Mouse (Mus musculus): ENCODE measurements at regions not wholly inside any gene's neighbourhood (a gene's known extent, or its start where the extent isn't known, plus 50 kb on each side); places are given as distances from the start of the nearest gene placed in this dataset.
A peak's percentile ranks its signal among the peaks of the same experiment; 100 is the strongest.

- Histone ChIP-seq H3K4me3 (no peak overlapping the region), H3K9ac (no peak overlapping the region), H3K27ac (no peak overlapping the region), H3K4me2 (peak overlapping the region; percentile 2; the same call in 1 of the 2 replicates), H3K4me1 (peaks cover 17% of the 10 kb centered on the region), H3K36me3 (replicated peaks) (no peaks in the 10 kb centered on the region), H3K27me3 (replicated peaks) (no peaks in the 10 kb centered on the region), H3K9me3 (no peaks in the 10 kb centered on the region)
- 0 out of 2 replicates have a peak, but pooled peaks have one; percentile 38 for ATAC-seq (replicated peaks)
- WGBS = 41% methylated on average over 6 of the region's 6 CpGs
Observed at GRCm38 (mm10) chr6:100975835-100976234, 142.4 kb downstream of the Ppp4r2 start.

GRCm38 (mm10) chr6:100977201-100977691 lies 143.8 kb downstream of the Ppp4r2 start:
- WGBS = 52% methylated on average over 9 of the region's 9 CpGs
- Histone ChIP-seq H3K36me3 (replicated peaks) (no peaks in the 10 kb centered on the region), H3K27me3 (replicated peaks) (no peaks in the 10 kb centered on the region), H3K4me2 (no peak overlapping the region), H3K9me3 (no peaks in the 10 kb centered on the region), H3K9ac (no peak overlapping the region), H3K4me3 (no peak overlapping the region), H3K27ac (0 out of 2 replicates have a peak overlapping the region, but pooled peaks have one; percentile 20), H3K4me1 (peaks cover 17% of the 10 kb centered on the region)
- 0 out of 2 replicates have a peak, but pooled peaks have one; percentile 23 for ATAC-seq (replicated peaks)

GRCm38 (mm10) chr6:100978113-100978512 lies 144.7 kb downstream of the Ppp4r2 start:
- no peak for ATAC-seq (replicated peaks)
- H3K27me3 ChIP-seq (replicated peaks) = no peaks in the 10 kb centered on the region
- WGBS = 84% methylated on average over 5 of the region's 5 CpGs

GRCm38 (mm10) chr6:100978727-100979460 lies 145.5 kb downstream of the Ppp4r2 start:
- no peaks in the 10 kb centered on the region for H3K27me3 ChIP-seq (replicated peaks)
- no peak overlapping the region for H3K4me2 ChIP-seq
- H3K9ac ChIP-seq = no peak overlapping the region
- WGBS = 73% methylated on average over 9 of the region's 9 CpGs
- no peaks in the 10 kb centered on the region for H3K36me3 ChIP-seq (replicated peaks)
- ATAC-seq (replicated peaks) = peak; percentile 66
- peaks cover 17% of the 10 kb centered on the region for H3K4me1 ChIP-seq
- H3K27ac ChIP-seq = no peak overlapping the region
- no peak overlapping the region for H3K4me3 ChIP-seq
- no peaks in the 10 kb centered on the region for H3K9me3 ChIP-seq

More at GRCm38 (mm10) chr6:100978113-100978512, 144.7 kb downstream of the Ppp4r2 start:
- no peak overlapping the region for H3K4me3 ChIP-seq
- no peak overlapping the region for H3K4me2 ChIP-seq
- H3K9ac ChIP-seq = no peak overlapping the region
- H3K27ac ChIP-seq = no peak overlapping the region
- H3K4me1 ChIP-seq = peaks cover 17% of the 10 kb centered on the region
- no peaks in the 10 kb centered on the region for H3K9me3 ChIP-seq
- H3K36me3 ChIP-seq (replicated peaks) = no peaks in the 10 kb centered on the region

GRCm38 (mm10) chr6:100980156-100980555 lies 146.7 kb downstream of the Ppp4r2 start:
- WGBS = 89% methylated on average over 2 of the region's 2 CpGs
- no peak for ATAC-seq (replicated peaks)
- Histone ChIP-seq H3K4me1 (peaks cover 17% of the 10 kb centered on the region), H3K9ac (no peak overlapping the region), H3K27ac (no peak overlapping the region), H3K4me2 (no peak overlapping the region), H3K4me3 (no peak overlapping the region), H3K27me3 (replicated peaks) (no peaks in the 10 kb centered on the region), H3K36me3 (replicated peaks) (no peaks in the 10 kb centered on the region), H3K9me3 (no peaks in the 10 kb centered on the region)

GRCm38 (mm10) chr6:100984861-100985260 lies 151.4 kb downstream of the Ppp4r2 start:
- H3K27me3 ChIP-seq (replicated peaks) = no peaks in the 10 kb centered on the region
- H3K4me1 ChIP-seq = no peaks in the 10 kb centered on the region
- WGBS = 76% methylated on average over 7 of the region's 7 CpGs
- no peaks in the 10 kb centered on the region for H3K9me3 ChIP-seq
- H3K27ac ChIP-seq = no peak overlapping the region
- no peak for ATAC-seq (replicated peaks)
- no peaks in the 10 kb centered on the region for H3K36me3 ChIP-seq (replicated peaks)
- H3K4me2 ChIP-seq = no peak overlapping the region
- no peak overlapping the region for H3K9ac ChIP-seq
- no peak overlapping the region for H3K4me3 ChIP-seq

GRCm38 (mm10) chr6:100985334-100985937 lies 152.0 kb downstream of the Ppp4r2 start:
- no peaks in the 10 kb centered on the region for H3K9me3 ChIP-seq
- no peak overlapping the region for H3K9ac ChIP-seq
- no peaks in the 10 kb centered on the region for H3K4me1 ChIP-seq
- no peak overlapping the region for H3K4me3 ChIP-seq
- H3K27me3 ChIP-seq (replicated peaks) = no peaks in the 10 kb centered on the region
- 73% methylated on average over 5 of the region's 5 CpGs for WGBS
- H3K36me3 ChIP-seq (replicated peaks) = no peaks in the 10 kb centered on the region
- H3K4me2 ChIP-seq = no peak overlapping the region
- H3K27ac ChIP-seq = no peak overlapping the region
- no peak for ATAC-seq (replicated peaks)

GRCm38 (mm10) chr6:100988521-100988920 lies 155.1 kb downstream of the Ppp4r2 start:
- Histone ChIP-seq H3K27me3 (replicated peaks) (no peaks in the 10 kb centered on the region), H3K4me1 (peaks cover 7% of the 10 kb centered on the region; the same call in 1 of the 2 replicates), H3K9me3 (no peaks in the 10 kb centered on the region), H3K9ac (no peak overlapping the region), H3K4me3 (no peak overlapping the region), H3K27ac (no peak overlapping the region), H3K4me2 (no peak overlapping the region), H3K36me3 (replicated peaks) (no peaks in the 10 kb centered on the region)
- 78% methylated on average over 6 of the region's 6 CpGs for WGBS
- ATAC-seq (replicated peaks) = no peak

- H3K4me2 ChIP-seq = no peak overlapping the region
- WGBS = 82% methylated on average over 1 of the region's 1 CpGs
- H3K27ac ChIP-seq = no peak overlapping the region
- H3K4me3 ChIP-seq = no peak overlapping the region
- ATAC-seq (replicated peaks) = no peak
- H3K36me3 ChIP-seq (replicated peaks) = no peaks in the 10 kb centered on the region
- H3K9me3 ChIP-seq = no peaks in the 10 kb centered on the region
- H3K4me1 ChIP-seq = peaks cover 7% of the 10 kb centered on the region; the same call in 1 of the 2 replicates
- H3K27me3 ChIP-seq (replicated peaks) = no peaks in the 10 kb centered on the region
- no peak overlapping the region for H3K9ac ChIP-seq
Observed at GRCm38 (mm10) chr6:100993421-100993820, 160.0 kb downstream of the Ppp4r2 start.

GRCm38 (mm10) chr6:100995874-100996560 lies 162.6 kb downstream of the Ppp4r2 start:
- peak; percentile 88 for ATAC-seq (replicated peaks)
- H3K4me3 ChIP-seq = no peak overlapping the region
- H3K9ac ChIP-seq = no peak overlapping the region
- 18% methylated on average over 6 of the region's 6 CpGs for WGBS
- H3K27me3 ChIP-seq (replicated peaks) = no peaks in the 10 kb centered on the region
- peaks cover 7% of the 10 kb centered on the region; the same call in 1 of the 2 replicates for H3K4me1 ChIP-seq
- H3K36me3 ChIP-seq (replicated peaks) = no peaks in the 10 kb centered on the region
- no peak overlapping the region for H3K27ac ChIP-seq
- no peaks in the 10 kb centered on the region for H3K9me3 ChIP-seq
- H3K4me2 ChIP-seq = no peak overlapping the region

- H3K9ac ChIP-seq = no peak overlapping the region
- H3K27me3 ChIP-seq (replicated peaks) = no peaks in the 10 kb centered on the region
- WGBS = 92% methylated on average over 1 of the region's 1 CpGs
- no peaks in the 10 kb centered on the region for H3K9me3 ChIP-seq
- ATAC-seq (replicated peaks) = no peak
- H3K27ac ChIP-seq = no peak overlapping the region
- H3K4me1 ChIP-seq = 0 out of 2 replicates have a peak, but pooled peaks cover 2% of the 10 kb centered on the region
- no peaks in the 10 kb centered on the region for H3K36me3 ChIP-seq (replicated peaks)
- H3K4me3 ChIP-seq = no peak overlapping the region
- no peak overlapping the region for H3K4me2 ChIP-seq
Observed at GRCm38 (mm10) chr6:100998285-100998684, 164.9 kb downstream of the Ppp4r2 start.

GRCm38 (mm10) chr6:101003901-101004300 lies 170.5 kb downstream of the Ppp4r2 start:
- no peak for ATAC-seq (replicated peaks)
- 76% methylated on average over 1 of the region's 1 CpGs for WGBS
- H3K36me3 ChIP-seq (replicated peaks) = no peaks in the 10 kb centered on the region

More at GRCm38 (mm10) chr6:101003901-101004300, 170.5 kb downstream of the Ppp4r2 start:
- Histone ChIP-seq H3K27me3 (replicated peaks) (no peaks in the 10 kb centered on the region), H3K9me3 (no peaks in the 10 kb centered on the region), H3K9ac (no peak overlapping the region), H3K4me1 (no peaks in the 10 kb centered on the region), H3K27ac (no peak overlapping the region), H3K4me3 (no peak overlapping the region), H3K4me2 (no peak overlapping the region)

Data from midbrain, embryonic 15.5 days (tissue).